Mouse (Mus musculus): ENCODE data around the gene Prm2.

DNA sequence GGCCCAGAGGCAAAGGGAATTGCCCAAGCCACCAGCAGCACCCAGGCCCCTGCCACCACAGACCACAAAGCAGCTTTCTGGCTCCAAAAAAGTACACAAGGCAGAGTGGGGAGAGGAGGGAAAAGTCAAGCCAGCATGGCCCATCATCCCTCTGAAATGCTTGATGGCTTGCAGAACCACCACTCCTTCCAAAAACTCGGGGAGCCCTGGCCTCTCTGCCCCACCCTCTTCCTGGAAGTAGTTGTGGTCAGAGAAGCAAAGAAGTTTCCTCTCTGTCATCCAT, 12.8 kb downstream of the Prm2 start:
- TF ChIP-seq CTCF (IDR thresholded peaks at IDR 0.05; ENCODE audit: borderline replicate concordance, insufficient read depth, low read depth, low read length) = no peak
- no peak for TF ChIP-seq POLR2A (IDR thresholded peaks at IDR 0.05; ENCODE audit: borderline replicate concordance, insufficient read depth, low read length)

Measured in cerebellum, adult 2 months (tissue).